Mouse (Mus musculus) kidney, adult 8-10 months (tissue): ENCODE data around the gene Isg20l2.

Source experiments
- DNase-seq, 2 experiments: peaks; one replicate each; pipeline ENCODE4 v3.0.0; 2022

The Isg20l2 gene

GRCm38 (mm10) chr3:87913491-87913890, 16.6 kb upstream of the Isg20l2 start:
- no peak for DNase-seq

GRCm38 (mm10) chr3:87913891-87914290, 16.2 kb upstream of the Isg20l2 start:
- DNase-seq, result no peak

GRCm38 (mm10) chr3:87916990-87917389, 13.1 kb upstream of the Isg20l2 start:
- DNase-seq, result no peak

- no peak for DNase-seq
Measured at GRCm38 (mm10) chr3:87918551-87918950, 11.6 kb upstream of the Isg20l2 start.

GRCm38 (mm10) chr3:87919336-87920108, 10.6 kb upstream of the Isg20l2 start, which contains the start of gene Mrpl24:
Gene Mrpl24 (plus strand): TSS chr3:87919506.
- DNase-seq, result peak; percentile 88 to 93

- no peak for DNase-seq
Measured at GRCm38 (mm10) chr3:87920270-87920943, 9.7 kb upstream of the Isg20l2 start.

- no peak for DNase-seq
Measured at GRCm38 (mm10) chr3:87924996-87925395, 5.1 kb upstream of the Isg20l2 start.

GRCm38 (mm10) chr3:87927452-87927851, 2.7 kb upstream of the Isg20l2 start:
- no peak for DNase-seq

GRCm38 (mm10) chr3:87929341-87930077, 605 bp upstream of the Isg20l2 start:
- no peak for DNase-seq

GRCm38 (mm10) chr3:87934026-87934425, 3.9 kb downstream of the Isg20l2 start:
- DNase-seq, result peak in 1 of 2 experiments; percentile 63

- no peak for DNase-seq
Measured at GRCm38 (mm10) chr3:87934501-87934900, 4.4 kb downstream of the Isg20l2 start.

GRCm38 (mm10) chr3:87935201-87935600, 5.1 kb downstream of the Isg20l2 start:
- DNase-seq, result peak; percentile 39 to 62

- peak; percentile 55 to 75 for DNase-seq
Measured at GRCm38 (mm10) chr3:87935776-87936175, 5.7 kb downstream of the Isg20l2 start.

GRCm38 (mm10) chr3:87940611-87941010, 10.5 kb downstream of the Isg20l2 start:
- DNase-seq, result no peak

GRCm38 (mm10) chr3:87942471-87942870, 12.4 kb downstream of the Isg20l2 start:
- no peak for DNase-seq

GRCm38 (mm10) chr3:87943586-87943985, 13.5 kb downstream of the Isg20l2 start:
- DNase-seq, result no peak

- no peak for DNase-seq
Measured at GRCm38 (mm10) chr3:87944838-87945600, 14.9 kb downstream of the Isg20l2 start.

GRCm38 (mm10) chr3:87945781-87946540, 15.8 kb downstream of the Isg20l2 start:
- DNase-seq, result no peak

- no peak for DNase-seq
Measured at GRCm38 (mm10) chr3:87946541-87946860, 16.4 kb downstream of the Isg20l2 start.

- DNase-seq, result no peak
Measured at GRCm38 (mm10) chr3:87947056-87947810, 17.1 kb downstream of the Isg20l2 start.

- no peak for DNase-seq
Measured at GRCm38 (mm10) chr3:87947811-87948199, 17.7 kb downstream of the Isg20l2 start.
